Mouse (Mus musculus) kidney, embryonic 14.5 days (tissue): ENCODE data around the gene Hsd17b14. TPM values are rescaled to one million over a fixed set of nuclear protein-coding genes. Genes with fewer than 3 reads are reported as not detected.

Experiments
- ATAC-seq: fragments of 200-750 bp; cut with Nextera tagmentation; 2 replicates; pipeline ENCODE4 v1.8.0; 2017; ENCODE audit warnings: moderate number of reproducible peaks, mild to moderate bottlenecking, moderate TSS enrichment, moderate library complexity; ENCODE audit not compliant: low FRiP score, low TSS enrichment
- H3K27ac ChIP-seq: fragments of 300-500 bp; sonication (generic); 2 replicates; pipeline ENCODE4 v1.5.1; 2014; ENCODE audit warnings: low read depth, mild to moderate bottlenecking, low read length, moderate library complexity, mixed read lengths
- H3K27me3 ChIP-seq: fragments of 300-500 bp; sonication (generic); 2 replicates; pipeline ENCODE4 v1.6.1; 2014; ENCODE audit warnings: mild to moderate bottlenecking, low read length; ENCODE audit not compliant: control insufficient read depth, insufficient read depth
- H3K36me3 ChIP-seq: fragments of 300-500 bp; sonication (generic); 2 replicates; pipeline ENCODE4 v1.6.1; 2014; ENCODE audit warnings: low read length, mixed read lengths; ENCODE audit not compliant: control insufficient read depth, insufficient read depth
- H3K4me1 ChIP-seq: fragments of 300-500 bp; sonication (generic); 2 replicates; pipeline ENCODE4 v1.6.1; 2014; ENCODE audit warnings: low read length, mixed read lengths; ENCODE audit not compliant: control insufficient read depth, insufficient read depth
- H3K4me2 ChIP-seq: fragments of 300-500 bp; sonication (generic); replicated peaks from 2 replicates; pipeline ENCODE4 v1.6.1; 2014; ENCODE audit warnings: low read depth, mild to moderate bottlenecking, low read length
- H3K4me3 ChIP-seq: fragments of 300-500 bp; sonication (generic); 2 replicates; pipeline ENCODE4 v1.5.1; 2014; ENCODE audit warnings: mild to moderate bottlenecking, low read length
- H3K9ac ChIP-seq: fragments of 300-500 bp; sonication (generic); 2 replicates; pipeline ENCODE4 v1.6.1; 2014; ENCODE audit warnings: low read depth, mild to moderate bottlenecking, low read length, moderate library complexity
- H3K9me3 ChIP-seq: fragments of 300-500 bp; sonication (generic); 2 replicates; pipeline ENCODE4 v1.6.1; 2016; ENCODE audit warnings: low read length; ENCODE audit not compliant: control insufficient read depth
- WGBS: fragments of 180-500 bp; shearing (Covaris S2); extraction: QIAGEN DNeasy Blood & Tissue Kit; methylation state at CpG from one replicate; pipeline ENCODE4 v1.1.7; 2014; 5-methylcytosine and 5-hydroxymethylcytosine counted together
- polyA plus RNA-seq: library from polyadenylated mRNA; unstranded; fragments of >200 nt; fragmentation: Nextera tagmentation; extraction: Ambion mirVana; gene quantifications from 2 replicates; pipeline ENCODE4 v1.2.1, GENCODE M21; 2014

The Hsd17b14 gene
- polyA plus RNA-seq, 1 experiment from 2014 or later, result 12.8 TPM

DNA sequence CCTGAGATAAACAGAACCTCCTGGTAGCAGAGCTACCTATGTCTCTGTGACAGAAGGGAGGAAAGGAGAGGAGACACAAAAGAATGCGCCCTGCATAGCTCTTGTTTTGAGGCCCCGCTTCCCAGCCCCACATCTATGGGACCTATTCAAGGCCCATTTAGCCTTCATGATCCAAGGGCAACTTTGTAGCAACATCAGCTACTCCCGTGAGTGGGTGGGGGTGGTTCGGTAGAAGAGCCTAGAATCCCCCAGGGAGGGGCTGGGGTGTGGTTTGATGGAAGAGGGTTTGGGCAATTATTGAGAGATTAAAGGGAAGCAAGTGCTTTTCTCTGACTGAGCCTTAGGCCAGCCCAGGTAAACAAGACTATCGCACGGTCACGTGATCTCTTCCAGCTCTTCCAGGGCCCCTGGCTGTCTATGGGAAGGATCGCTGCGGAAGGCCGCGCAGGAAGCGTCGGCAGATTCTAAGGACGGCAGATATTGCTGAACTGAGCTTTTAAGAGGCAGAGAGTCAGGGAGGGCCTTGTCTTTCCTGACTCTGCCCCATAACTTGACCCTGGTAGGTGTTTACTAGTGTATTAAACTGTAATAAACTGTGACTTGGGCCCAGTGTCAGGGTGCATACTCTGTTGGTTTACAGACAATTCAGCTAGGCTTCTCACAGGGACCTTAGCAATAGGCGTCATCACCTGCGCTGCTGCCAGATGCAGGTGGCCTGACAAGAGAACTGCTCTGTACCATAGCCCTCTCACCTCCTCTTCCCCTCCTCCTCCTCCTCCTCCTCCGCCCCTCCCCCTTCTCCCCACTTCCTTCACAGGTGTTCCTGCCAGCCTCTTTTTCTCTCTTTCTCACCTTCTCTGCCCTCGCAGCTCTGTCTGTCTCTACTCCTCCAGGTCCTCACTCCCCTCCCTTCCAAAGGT is 44.5 kb downstream of the Hsd17b14 start:
- no peak overlapping the region for H3K4me3 ChIP-seq
- no peak overlapping the region for H3K9ac ChIP-seq
- no peaks in the 10 kb centered on the region for H3K9me3 ChIP-seq
- no peaks in the 10 kb centered on the region for H3K36me3 ChIP-seq
- H3K4me1 ChIP-seq, result no peaks in the 10 kb centered on the region
- H3K27me3 ChIP-seq, result no peaks in the 10 kb centered on the region
- ATAC-seq, result no peak
- no peak overlapping the region for H3K4me2 ChIP-seq
- no peak overlapping the region for H3K27ac ChIP-seq
- WGBS, result 48% methylated on average over 18 of the region's 18 CpGs

DNA sequence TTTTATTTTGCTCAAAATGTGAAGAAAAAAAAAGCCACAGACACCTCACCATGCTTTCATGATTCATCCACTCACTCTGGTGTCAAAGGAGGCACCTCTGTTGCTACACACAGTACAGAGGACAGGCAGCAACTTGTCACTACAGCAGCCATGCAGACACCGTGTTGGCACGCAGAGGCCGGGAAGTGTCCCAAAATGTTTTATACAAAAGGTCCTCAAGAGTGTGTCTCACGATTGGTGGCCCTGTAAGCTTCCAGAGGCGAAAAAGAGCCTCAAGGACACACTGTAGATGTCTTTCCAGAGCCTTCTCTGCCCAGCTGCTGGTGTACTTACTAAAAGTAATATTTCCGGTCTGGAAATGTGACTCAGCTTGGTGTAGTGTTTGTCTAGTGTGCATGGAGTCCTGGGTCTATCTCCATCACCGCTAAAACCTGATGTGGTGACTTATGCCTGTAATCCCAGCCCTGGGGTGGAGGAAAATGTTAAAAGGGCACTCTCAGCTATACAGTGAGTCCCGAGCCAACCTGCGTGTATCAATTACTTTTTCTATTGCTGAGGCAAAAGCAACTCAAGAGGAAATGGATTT is 51.1 kb downstream of the Hsd17b14 start:
- H3K36me3 ChIP-seq, result no peaks in the 10 kb centered on the region
- 73% methylated on average over 9 of the region's 9 CpGs for WGBS
- no peak overlapping the region for H3K27ac ChIP-seq
- no peak for ATAC-seq
- H3K9ac ChIP-seq, result no peak overlapping the region
- no peak overlapping the region for H3K4me3 ChIP-seq
- no peak overlapping the region for H3K4me2 ChIP-seq
- no peaks in the 10 kb centered on the region for H3K4me1 ChIP-seq
- no peaks in the 10 kb centered on the region for H3K27me3 ChIP-seq
- no peaks in the 10 kb centered on the region for H3K9me3 ChIP-seq

DNA sequence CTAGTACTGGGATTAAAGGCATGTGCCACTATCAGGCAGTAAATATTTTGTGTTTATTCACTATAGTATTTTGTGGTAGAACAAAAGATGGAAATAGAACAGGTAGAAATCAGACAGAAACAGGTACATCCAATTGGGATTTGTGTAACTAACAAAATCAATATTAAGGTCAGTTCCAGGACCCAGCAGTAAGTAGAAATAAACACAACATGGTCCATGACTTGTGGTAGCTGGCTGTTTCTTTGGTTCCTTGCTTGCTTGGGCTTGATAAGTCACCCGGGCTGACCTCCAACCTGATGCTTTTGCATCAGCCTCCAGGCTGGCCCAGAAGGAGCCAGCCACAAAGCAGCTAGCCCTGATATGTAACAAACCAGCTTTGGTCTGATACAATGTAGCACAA is 54.8 kb downstream of the Hsd17b14 start:
- no peak overlapping the region for H3K4me3 ChIP-seq
- 80% methylated on average over 1 of the region's 1 CpGs for WGBS
- no peaks in the 10 kb centered on the region for H3K9me3 ChIP-seq
- ATAC-seq, result no peak
- no peaks in the 10 kb centered on the region for H3K27me3 ChIP-seq
- no peak overlapping the region for H3K9ac ChIP-seq
- no peak overlapping the region for H3K27ac ChIP-seq
- H3K4me1 ChIP-seq, result no peaks in the 10 kb centered on the region
- H3K36me3 ChIP-seq, result no peaks in the 10 kb centered on the region
- no peak overlapping the region for H3K4me2 ChIP-seq

DNA sequence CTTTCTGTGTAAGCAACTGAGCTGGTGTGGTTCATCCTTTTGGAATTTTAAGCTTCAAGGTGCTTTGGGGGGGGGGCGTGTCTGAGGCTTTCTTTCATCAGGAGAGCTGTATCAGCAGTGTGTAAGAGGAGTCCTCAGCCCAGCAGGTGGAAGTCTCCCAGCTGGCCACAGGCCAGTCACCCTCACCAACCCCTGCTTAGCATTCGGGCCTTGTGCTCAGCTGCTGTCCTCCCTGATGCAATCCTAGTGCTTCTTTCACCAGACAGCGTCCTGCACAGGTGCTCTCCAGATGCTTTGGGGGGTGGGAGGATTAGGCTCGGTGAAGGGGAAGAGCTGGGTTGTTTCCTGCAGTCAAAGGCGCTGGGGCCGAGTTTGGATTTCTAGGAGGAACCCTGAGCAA is 61.6 kb downstream of the Hsd17b14 start:
- Histone ChIP-seq H3K4me3 (no peak overlapping the region), H3K9ac (no peak overlapping the region), H3K27me3 (peaks cover 31% of the 10 kb centered on the region), H3K27ac (no peak overlapping the region), H3K9me3 (no peaks in the 10 kb centered on the region), H3K36me3 (no peaks in the 10 kb centered on the region), H3K4me2 (no peak overlapping the region), H3K4me1 (peaks cover 12% of the 10 kb centered on the region)
- 30% methylated on average over 6 of the region's 6 CpGs for WGBS
- peak; percentile 59 for ATAC-seq

DNA sequence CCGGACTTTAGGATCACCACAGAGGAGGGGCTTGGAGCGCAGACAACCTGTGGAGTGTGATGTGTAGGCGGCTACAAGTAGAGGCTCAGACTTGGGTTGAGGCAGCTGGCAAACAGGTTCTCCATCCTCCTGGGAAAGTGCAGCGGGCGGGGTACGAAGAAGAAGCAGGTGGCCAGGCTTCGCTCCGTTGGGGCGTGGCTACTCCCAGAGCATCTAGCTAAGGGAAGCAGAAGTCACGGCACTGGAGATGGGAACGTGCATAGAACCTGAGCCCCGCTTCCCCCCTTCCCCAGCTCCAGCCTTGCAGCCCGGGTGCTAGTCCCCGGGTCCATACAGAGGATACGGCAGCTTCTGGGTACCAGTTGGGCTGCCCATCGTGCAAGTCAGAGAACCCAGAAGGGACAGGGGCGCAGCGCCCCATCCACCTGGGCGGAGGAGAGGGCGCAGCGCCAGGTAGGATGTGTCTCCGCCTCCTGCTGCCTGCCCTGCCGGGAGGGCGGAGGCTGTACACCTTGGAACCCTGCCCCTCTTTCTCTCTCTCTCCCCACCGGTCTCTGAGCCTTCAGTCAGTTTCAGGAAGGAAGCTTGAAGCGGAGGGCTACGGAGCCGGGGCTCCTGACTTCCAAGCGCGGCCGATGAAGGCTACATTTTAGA is 62.5 kb downstream of the Hsd17b14 start, which contains the start of gene Fut1:
Gene Fut1 (plus strand): TSS at position 248 of the 654 bp plus-strand sequence.
- peaks cover 31% of the 10 kb centered on the region for H3K27me3 ChIP-seq
- 6% methylated on average over 31 of the region's 31 CpGs for WGBS
- ATAC-seq, result peak; percentile 58
- H3K4me1 ChIP-seq, result peaks cover 12% of the 10 kb centered on the region
- H3K4me3 ChIP-seq, result peak within 1 kb of the TSS; percentile 23; the same call in 1 of the 2 replicates
- peak within 1 kb of the TSS; percentile 44 for H3K4me2 ChIP-seq
- no peaks in the 10 kb centered on the region for H3K36me3 ChIP-seq
- H3K9ac ChIP-seq, result peak within 1 kb of the TSS; percentile 31; the same call in 1 of the 2 replicates
- H3K9me3 ChIP-seq, result no peaks in the 10 kb centered on the region
- H3K27ac ChIP-seq, result no peak within 1 kb of the TSS

Other genes with a start within 250 kb of the Hsd17b14 start
- gene Trpm4, start 221.1 kb upstream of the Hsd17b14 start, polyA plus RNA-seq, result 10.1 and 11.3 TPM in 2 replicates
- gene Hrc, start 219.6 kb upstream of the Hsd17b14 start, polyA plus RNA-seq, result 1.5 and 2.7 TPM in 2 replicates
- gene Ppfia3, start 187.9 kb upstream of the Hsd17b14 start, polyA plus RNA-seq, result 6.7 and 7.6 TPM in 2 replicates
- gene Lin7b, start 184.3 kb upstream of the Hsd17b14 start, polyA plus RNA-seq, result 0.57 and 0.66 TPM in 2 replicates
- 100 and 171 TPM in 2 replicates for gene Snrnp70, start 159.2 kb upstream of the Hsd17b14 start, polyA plus RNA-seq
- gene Kcna7, start 149.2 kb upstream of the Hsd17b14 start, polyA plus RNA-seq, result not detected in 2 replicates
- gene Ntf5, start 141.2 kb upstream of the Hsd17b14 start, polyA plus RNA-seq, result 1.3 and 1.4 TPM in 2 replicates
- not detected in 2 replicates for gene Lhb, start 134.1 kb upstream of the Hsd17b14 start, polyA plus RNA-seq
- gene Gys1, start 120.0 kb upstream of the Hsd17b14 start, polyA plus RNA-seq, result 21.4 and 35.0 TPM in 2 replicates
- 158 and 228 TPM in 2 replicates for gene Ruvbl2, start 116.8 kb upstream of the Hsd17b14 start, polyA plus RNA-seq
- gene Ftl1, start 95.0 kb upstream of the Hsd17b14 start, polyA plus RNA-seq, result 3,941 and 4,356 TPM in 2 replicates
- gene Bax, start 88.0 kb upstream of the Hsd17b14 start, polyA plus RNA-seq, result 97.3 and 110 TPM in 2 replicates
- gene Tulp2, start 73.0 kb upstream of the Hsd17b14 start, polyA plus RNA-seq, result 0.64 and 0.84 TPM in 2 replicates
- not detected in 2 replicates for gene Gm45808, start 68.1 kb upstream of the Hsd17b14 start, polyA plus RNA-seq
- 3.3 and 3.5 TPM in 2 replicates for gene Dhdh, start 66.1 kb upstream of the Hsd17b14 start, polyA plus RNA-seq
- 141 and 190 TPM in 2 replicates for gene Nucb1, start 44.5 kb upstream of the Hsd17b14 start, polyA plus RNA-seq
- 13.4 and 15.7 TPM in 2 replicates for gene Ppp1r15a, start 28.6 kb upstream of the Hsd17b14 start, polyA plus RNA-seq
- 4.7 and 5.1 TPM in 2 replicates for gene Plekha4, start 28.6 kb upstream of the Hsd17b14 start, polyA plus RNA-seq
- gene Bcat2, start 15.3 kb downstream of the Hsd17b14 start, polyA plus RNA-seq, result 61.1 and 73.7 TPM in 2 replicates
- not detected in 2 replicates for gene Fgf21, start 60.6 kb downstream of the Hsd17b14 start, polyA plus RNA-seq
- gene Fut1, start 62.4 kb downstream of the Hsd17b14 start, polyA plus RNA-seq, result 0.14 TPM in 2 replicates
- 0.11 and 0.23 TPM in 2 replicates for gene Izumo1, start 66.9 kb downstream of the Hsd17b14 start, polyA plus RNA-seq
- 12.1 and 18.7 TPM in 2 replicates for gene Rasip1, start 72.6 kb downstream of the Hsd17b14 start, polyA plus RNA-seq
- 3.6 and 5.0 TPM in 2 replicates for gene Mamstr, start 85.1 kb downstream of the Hsd17b14 start, polyA plus RNA-seq
- 0.26 and 0.31 TPM in 2 replicates for gene Fut2, start 111.5 kb downstream of the Hsd17b14 start, polyA plus RNA-seq
- gene Ntn5, start 129.1 kb downstream of the Hsd17b14 start, polyA plus RNA-seq, result 0.20 and 0.27 TPM in 2 replicates
- gene Sec1, start 139.5 kb downstream of the Hsd17b14 start, polyA plus RNA-seq, result 0.17 and 0.28 TPM in 2 replicates
- 6.9 and 11.9 TPM in 2 replicates for gene Car11, start 144.9 kb downstream of the Hsd17b14 start, polyA plus RNA-seq
- 6.6 and 7.7 TPM in 2 replicates for gene Dbp, start 150.2 kb downstream of the Hsd17b14 start, polyA plus RNA-seq
- gene Rpl18, start 160.6 kb downstream of the Hsd17b14 start, polyA plus RNA-seq, result 1,328 and 1,679 TPM in 2 replicates
- 16.8 and 23.9 TPM in 2 replicates for gene Sphk2, start 163.1 kb downstream of the Hsd17b14 start, polyA plus RNA-seq
- gene Fam83e, start 166.3 kb downstream of the Hsd17b14 start, polyA plus RNA-seq, result 1.2 and 2.1 TPM in 2 replicates
- gene Spaca4, start 170.9 kb downstream of the Hsd17b14 start, polyA plus RNA-seq, result 0.29 TPM in 1 of 2 replicates, not detected in the other
- gene Lmtk3, start 228.8 kb downstream of the Hsd17b14 start, polyA plus RNA-seq, result 2.8 and 4.2 TPM in 2 replicates
- gene Sult2b1, start 229.8 kb downstream of the Hsd17b14 start, polyA plus RNA-seq, result 3.2 and 3.8 TPM in 2 replicates